Mouse (Mus musculus): ENCODE data around the gene Timm10.

GRCm38 (mm10) chr2:84806546-84806945 is 20.3 kb upstream of the Timm10 start:
- TF ChIP-seq ZKSCAN1 (IDR thresholded peaks at IDR 0.05; ENCODE audit: low read depth, low read length), result no peak
- TF ChIP-seq CTCF (IDR thresholded peaks at IDR 0.05 in 2 of 3, conservative IDR thresholded peaks at IDR 0.05 in 1 of 3; ENCODE audit: control insufficient read depth in 1 of 3, insufficient read depth in 1 of 3, low read depth in 2 of 3, low read length in 3 of 3, poor library complexity in 1 of 3, severe bottlenecking in 1 of 3), result no peak
- TF ChIP-seq POLR2A (IDR thresholded peaks at IDR 0.05; ENCODE audit: control insufficient read depth in 1 of 2, insufficient read depth in 1 of 2, low read depth in 1 of 2, low read length in 2 of 2, poor library complexity in 1 of 2), result no peak
- no peak for TF ChIP-seq HCFC1 (IDR thresholded peaks at IDR 0.05; ENCODE audit: low read depth, low read length)
- TF ChIP-seq RCOR1 (IDR thresholded peaks at IDR 0.05; ENCODE audit: low read depth, low read length), result no peak
- no peak for TF ChIP-seq EP300 (IDR thresholded peaks at IDR 0.05; ENCODE audit: low read depth in 1 of 2, low read length in 2 of 2)
- no peak for TF ChIP-seq GATA1 (IDR thresholded peaks at IDR 0.05; ENCODE audit: low read depth, low read length)
- TF ChIP-seq MAZ (IDR thresholded peaks at IDR 0.05; ENCODE audit: low read depth, low read length), result no peak
- no peak for TF ChIP-seq MAFK (IDR thresholded peaks at IDR 0.05; ENCODE audit: borderline replicate concordance, low read depth, low read length)
- TF ChIP-seq E2F4 (IDR thresholded peaks at IDR 0.05; ENCODE audit: borderline replicate concordance, low read depth, low read length), result no peak
- TF ChIP-seq JUND (IDR thresholded peaks at IDR 0.05; ENCODE audit: low read depth, low read length), result no peak
- TF ChIP-seq TBP (IDR thresholded peaks at IDR 0.05; ENCODE audit: low read depth, low read length), result no peak
- no peak for TF ChIP-seq UBTF (IDR thresholded peaks at IDR 0.05; ENCODE audit: borderline replicate concordance, insufficient read depth, low read depth, low read length)
